Mouse (Mus musculus) Patski (cell line): ENCODE measurements around the gene Hspa1a. TPM values are rescaled to one million over a fixed set of nuclear protein-coding genes. Genes with fewer than 3 reads are reported as not detected.
"Not testable (repeated sequence)": the region's sequence is repeated elsewhere in the genome, so short reads cannot be mapped to it uniquely, and the experiment has no call there.

Experiments
- ATAC-seq: fragments of 100-300 bp; one replicate; pipeline ENCODE4 v1.8.0; 2021
- CTCF ChIA-PET: fragments of 350-600 bp; sonication (Branson Sonifier 250); formaldehyde crosslinking; loops from one replicate; lab custom pipeline; 2022; ENCODE audit warnings: inconsistent platforms; lab: Charles Lee
- POLR2A ChIA-PET: fragments of 350-600 bp; sonication (Branson Sonifier 250); formaldehyde crosslinking; loops from one replicate; lab custom pipeline; 2022; ENCODE audit warnings: antibody characterized with exemption, inconsistent platforms; lab: Charles Lee
- DNase-seq: peaks from one replicate; pipeline ENCODE4 v3.0.0-alpha.2; 2011; ENCODE audit warnings: low read depth, low spot score
- H3K27me3 ChIP-seq: fragments of 371-371 bp; one replicate; pipeline ENCODE4 v1.5.1; 2021
- CTCF ChIP-seq: fragments of 100-300 bp; IDR thresholded peaks from one replicate; pipeline ENCODE4 v1.5.1; 2021
- in situ Hi-C: fragments of 300-500 bp; cut with MboI; formaldehyde crosslinking; loops from 3 replicates; pipeline ENCODE4 v1.11.1; 2018; ENCODE audit warnings: low pct_unique_long_range_greater_than_20kb, mixed read lengths
- polyA plus RNA-seq: library from polyadenylated mRNA; unstranded; gene quantifications from one replicate; pipeline ENCODE4 v1.2.3, GENCODE M21; 2021

Gene Hspa1a
- polyA plus RNA-seq, 1 experiment from 2014 or later: 9.2 TPM

GRCm38 (mm10) chr17:34965627-34966026 is 6.3 kb downstream of the Hspa1a start:
- no peak for DNase-seq
- ATAC-seq: no peak
- ChIA-PET CTCF (interaction anchor here (1.3 to 1.9 kb wide), 2 partner anchors 9 to 15 kb away, joined by 4 to 7 read pairs; no protein-coding TSS in a partner anchor), POLR2A (interaction anchor here (1.5 kb wide), 1 partner anchor 11 kb away, joined by 4 read pairs; no protein-coding TSS in a partner anchor)
- in situ Hi-C loops: no loop called here
- H3K27me3 ChIP-seq: no peaks in the 10 kb centered on the region
- no peak for TF ChIP-seq CTCF

DNA sequence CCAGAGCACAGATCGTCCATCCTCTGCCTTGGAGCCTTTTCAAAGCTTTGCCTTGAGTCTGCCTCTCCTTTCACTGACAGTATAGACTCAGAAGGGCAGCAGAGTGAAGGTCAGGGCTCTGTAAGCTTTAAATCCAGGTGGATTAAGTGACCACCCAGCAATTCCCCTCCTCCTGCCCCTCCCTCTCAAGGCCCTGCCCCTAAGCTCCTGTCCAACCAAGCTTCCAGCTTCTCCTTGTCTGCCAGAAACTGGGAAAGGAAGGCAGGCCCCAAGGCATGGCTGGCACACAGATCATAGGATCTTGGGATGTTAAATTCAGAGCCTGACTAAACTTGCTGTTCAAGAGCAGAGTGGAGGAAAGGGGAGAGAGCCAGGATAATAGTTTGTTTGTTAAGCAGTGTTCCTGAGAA is 7.3 kb downstream of the Hspa1a start:
- TF ChIP-seq CTCF: no peak
- ChIA-PET POLR2A (interaction anchor here (0.7 to 1.5 kb wide), 2 partner anchors 10 to 12 kb away, joined by 3 to 4 read pairs; no protein-coding TSS in a partner anchor), CTCF (interaction anchor here (0.6 to 1.9 kb wide), 6 partner anchors 8 to 56 kb away, joined by 3 to 7 read pairs (median 4); no protein-coding TSS in a partner anchor)
- in situ Hi-C loops: no loop called here
- H3K27me3 ChIP-seq: no peaks in the 10 kb centered on the region
- ATAC-seq (peak; percentile 49), DNase-seq (peak; percentile 63)

- no peak for ATAC-seq
- in situ Hi-C loops: no loop called here
- no peak for TF ChIP-seq CTCF
- H3K27me3 ChIP-seq: no peaks in the 10 kb centered on the region
- ChIA-PET CTCF (interaction anchor here (0.8 to 1.0 kb wide), 2 partner anchors 11 to 17 kb away, joined by 3 to 4 read pairs; no protein-coding TSS in a partner anchor), POLR2A (interaction anchor here (2.8 kb wide), 1 partner anchor 19 kb away, joined by 7 read pairs; the partner anchor contains the start of gene Lsm2)
- no peak for DNase-seq
These were observed 9.1 kb downstream of the Hspa1a start for GRCm38 (mm10) chr17:34962841-34963240.

GRCm38 (mm10) chr17:34962125-34962524 is 9.8 kb downstream of the Hspa1a start:
- no peaks in the 10 kb centered on the region for H3K27me3 ChIP-seq
- in situ Hi-C loops: no loop called here
- no peak for TF ChIP-seq CTCF
- no peak for ATAC-seq
- ChIA-PET POLR2A (interaction anchor here (1.9 to 2.8 kb wide), 2 partner anchors 11 to 19 kb away, joined by 7 to 8 read pairs; partner anchors contain the start of genes Hspa1l and Lsm2), CTCF (interaction anchor here (1.2 kb wide), 1 partner anchor 22 kb away, joined by 4 read pairs; no protein-coding TSS in a partner anchor)
- DNase-seq: no peak

GRCm38 (mm10) chr17:34960702-34961493 is 11.1 kb downstream of the Hspa1a start:
- no peaks in the 10 kb centered on the region for H3K27me3 ChIP-seq
- in situ Hi-C loops: no loop called here
- no peak for TF ChIP-seq CTCF
- POLR2A ChIA-PET: interaction anchor here (0.6 to 2.8 kb wide), 4 partner anchors 12 to 169 kb away, joined by 5 to 8 read pairs (median 6); partner anchors contain the start of genes Hspa1l and Lsm2
- no peak for DNase-seq
- CTCF ChIA-PET: interaction anchor here (0.8 to 1.3 kb wide), 3 partner anchors 19 to 23 kb away, joined by 3 to 4 read pairs (median 4); no protein-coding TSS in a partner anchor
- ATAC-seq: no peak

DNA sequence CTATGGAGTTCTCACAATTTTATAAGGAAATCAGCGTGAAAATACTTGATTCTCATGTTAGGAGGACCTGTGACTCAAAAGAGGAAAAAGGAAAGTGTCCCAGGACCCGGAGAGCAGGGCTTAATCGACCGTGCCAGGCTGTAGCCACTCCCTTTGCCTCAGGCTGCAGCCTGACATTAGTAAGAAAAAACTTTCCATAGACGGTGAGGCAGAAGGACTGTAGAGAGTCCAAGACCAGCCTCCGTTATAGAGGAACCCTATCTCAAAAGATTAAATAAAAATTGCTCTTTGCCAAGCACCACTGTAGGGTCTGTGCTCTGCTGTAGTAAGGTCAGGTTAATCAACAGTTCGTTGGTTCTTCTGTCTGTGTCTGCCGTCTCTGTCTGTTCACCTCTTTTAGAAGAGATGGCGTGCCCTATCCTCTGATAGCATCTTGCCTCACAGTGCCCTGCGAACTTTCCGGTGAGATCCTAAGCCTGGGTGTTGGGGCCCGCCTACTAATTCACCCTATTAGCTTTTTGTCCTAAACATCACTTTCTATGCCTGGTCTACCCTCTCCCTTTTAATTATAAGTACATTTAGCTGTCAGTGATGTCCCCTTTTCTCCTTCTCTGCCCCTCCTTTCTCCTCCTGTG is 12.0 kb downstream of the Hspa1a start:
- POLR2A ChIA-PET: interaction anchor here (0.6 to 0.7 kb wide), 2 partner anchors 22 to 170 kb away, joined by 5 to 6 read pairs; partner anchors contain the start of gene Lsm2
- CTCF ChIA-PET: interaction anchor here (1.3 to 1.5 kb wide), 2 partner anchors 20 to 26 kb away, joined by 3 read pairs; no protein-coding TSS in a partner anchor
- DNase-seq: no peak
- TF ChIP-seq CTCF: no peak
- in situ Hi-C loops: no loop called here
- peak; percentile 37 for ATAC-seq
- no peaks in the 10 kb centered on the region for H3K27me3 ChIP-seq

- in situ Hi-C loops, H3K27me3 ChIP-seq, POLR2A ChIA-PET: not testable (repeated sequence)
- DNase-seq (peak; percentile 64), ATAC-seq (peak; percentile 82)
- CTCF ChIA-PET: interaction anchor here (1.5 kb wide), 1 partner anchor 27 kb away, joined by 3 read pairs; no protein-coding TSS in a partner anchor
These were observed 12.7 kb downstream of the Hspa1a start, which contains the start of gene Hspa1b for GRCm38 (mm10) chr17:34959130-34959778. TSS of gene Hspa1b (minus strand) at chr17:34959238.

DNA sequence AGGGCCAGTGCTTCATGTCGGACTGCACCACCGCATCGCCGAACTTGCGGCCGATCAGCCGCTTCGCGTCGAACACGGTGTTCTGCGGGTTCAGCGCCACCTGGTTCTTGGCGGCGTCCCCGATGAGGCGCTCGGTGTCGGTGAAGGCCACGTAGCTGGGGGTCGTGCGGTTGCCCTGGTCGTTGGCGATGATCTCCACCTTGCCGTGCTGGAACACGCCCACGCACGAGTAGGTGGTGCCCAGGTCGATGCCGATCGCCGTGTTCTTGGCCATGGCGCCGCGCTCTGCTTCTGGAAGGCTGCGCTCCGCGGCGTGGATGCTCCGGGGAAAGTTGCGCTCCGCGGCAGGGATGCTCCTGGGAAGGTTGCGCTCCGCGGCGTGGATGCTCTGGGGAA is 13.2 kb downstream of the Hspa1a start:
- CTCF ChIA-PET: interaction anchor here (1.5 kb wide), 1 partner anchor 28 kb away, joined by 3 read pairs; no protein-coding TSS in a partner anchor
- in situ Hi-C loops, DNase-seq, H3K27me3 ChIP-seq, ATAC-seq, POLR2A ChIA-PET: not testable (repeated sequence)

DNA sequence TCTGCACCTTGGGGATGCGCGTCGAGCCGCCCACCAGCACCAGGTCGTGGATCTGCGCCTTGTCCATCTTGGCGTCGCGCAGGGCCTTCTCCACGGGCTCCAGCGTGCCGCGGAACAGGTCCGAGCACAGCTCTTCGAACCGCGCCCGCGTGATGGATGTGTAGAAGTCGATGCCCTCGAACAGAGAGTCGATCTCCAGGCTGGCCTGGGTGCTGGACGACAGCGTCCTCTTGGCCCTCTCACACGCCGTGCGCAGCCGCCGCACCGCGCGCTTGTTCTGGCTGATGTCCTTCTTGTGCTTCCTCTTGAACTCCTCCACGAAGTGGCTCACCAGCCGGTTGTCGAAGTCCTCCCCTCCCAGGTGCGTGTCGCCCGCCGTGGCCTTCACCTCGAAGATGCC is 14.0 kb downstream of the Hspa1a start:
- DNase-seq, in situ Hi-C loops, CTCF ChIA-PET, ATAC-seq, POLR2A ChIA-PET, H3K27me3 ChIP-seq: not testable (repeated sequence)

DNA sequence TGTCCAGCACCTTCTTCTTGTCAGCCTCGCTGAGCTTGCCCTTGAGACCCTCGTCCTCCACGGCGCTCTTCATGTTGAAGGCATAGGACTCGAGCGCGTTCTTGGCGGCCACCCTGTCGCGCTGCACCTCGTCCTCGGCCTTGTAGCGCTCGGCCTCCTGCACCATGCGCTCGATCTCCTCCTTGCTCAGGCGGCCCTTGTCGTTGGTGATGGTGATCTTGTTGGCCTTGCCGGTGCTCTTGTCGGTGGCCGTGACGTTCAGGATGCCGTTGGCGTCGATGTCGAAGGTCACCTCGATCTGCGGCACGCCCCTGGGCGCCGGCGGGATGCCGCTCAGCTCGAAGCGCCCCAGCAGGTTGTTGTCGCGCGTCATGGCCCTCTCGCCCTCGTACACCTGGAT is 14.7 kb downstream of the Hspa1a start:
- POLR2A ChIA-PET, ATAC-seq, DNase-seq, H3K27me3 ChIP-seq, in situ Hi-C loops: not testable (repeated sequence)
- CTCF ChIA-PET: interaction anchor here (1.6 to 2.8 kb wide), 3 partner anchors 15 to 23 kb away, joined by 4 to 23 read pairs (median 12); partner anchors contain the start of genes Hspa1a, Hspa1l and Lsm2
